Mouse (Mus musculus) hindbrain, embryonic 14.5 days (tissue): ENCODE results near the gene Robo1. TPM values are rescaled to one million over a fixed set of nuclear protein-coding genes. Genes with fewer than 3 reads are reported as not detected.

Experiments
- ATAC-seq: fragments of 200-750 bp; cut with Nextera tagmentation; 2 replicates; pipeline ENCODE4 v1.8.0; 2017; ENCODE audit warnings: moderate number of reproducible peaks, mild to moderate bottlenecking, moderate TSS enrichment, moderate library complexity; ENCODE audit not compliant: low FRiP score
- DNase-seq: peaks from one replicate; pipeline ENCODE4 v3.0.0-alpha.2; 2015; ENCODE audit warnings: low spot score
- H3K27ac ChIP-seq: fragments of 300-500 bp; sonication (generic); 2 replicates; pipeline ENCODE4 v1.5.1; 2014; ENCODE audit warnings: mild to moderate bottlenecking, moderate library complexity
- H3K27me3 ChIP-seq: fragments of 300-500 bp; sonication (generic); 2 replicates; pipeline ENCODE4 v1.6.1; 2014; ENCODE audit warnings: mild to moderate bottlenecking, low read length, mixed read lengths; ENCODE audit not compliant: control insufficient read depth, insufficient read depth
- H3K36me3 ChIP-seq: fragments of 300-500 bp; sonication (generic); replicated peaks from 2 replicates; pipeline ENCODE4 v1.6.1; 2014; ENCODE audit not compliant: control insufficient read depth, insufficient read depth
- H3K4me1 ChIP-seq: fragments of 300-500 bp; sonication (generic); replicated peaks from 2 replicates; pipeline ENCODE4 v1.6.1; 2014; ENCODE audit warnings: antibody characterized with exemption, low read length, mixed read lengths; ENCODE audit not compliant: control insufficient read depth, insufficient read depth
- H3K4me2 ChIP-seq: fragments of 300-500 bp; sonication (generic); replicated peaks from 2 replicates; pipeline ENCODE4 v1.6.1; 2014; ENCODE audit warnings: mild to moderate bottlenecking, moderate library complexity
- H3K4me3 ChIP-seq: fragments of 300-500 bp; sonication (generic); replicated peaks from 2 replicates; pipeline ENCODE4 v1.5.1; 2014; ENCODE audit warnings: mild to moderate bottlenecking, low read length
- H3K9ac ChIP-seq: fragments of 300-500 bp; sonication (generic); 2 replicates; pipeline ENCODE4 v1.6.1; 2014
- H3K9me3 ChIP-seq: fragments of 300-500 bp; sonication (generic); 2 replicates; pipeline ENCODE4 v1.6.1; 2016; ENCODE audit warnings: low read length; ENCODE audit not compliant: control insufficient read depth
- whole genome bisulfite sequencing: fragments of 180-500 bp; shearing (Covaris S2); extraction: QIAGEN DNeasy Blood & Tissue Kit; methylation state at CpG from one replicate; pipeline ENCODE4 v1.1.7; 2014; 5-methylcytosine and 5-hydroxymethylcytosine counted together
- polyA plus RNA-seq: library from polyadenylated mRNA; unstranded; fragments of >200 nt; fragmentation: Nextera tagmentation; extraction: Ambion mirVana; gene quantifications from 2 replicates; pipeline ENCODE4 v1.2.1, GENCODE M21; 2014

Robo1 gene
- polyA plus RNA-seq, 1 experiment from 2014 or later, result 47.5 TPM

DNA sequence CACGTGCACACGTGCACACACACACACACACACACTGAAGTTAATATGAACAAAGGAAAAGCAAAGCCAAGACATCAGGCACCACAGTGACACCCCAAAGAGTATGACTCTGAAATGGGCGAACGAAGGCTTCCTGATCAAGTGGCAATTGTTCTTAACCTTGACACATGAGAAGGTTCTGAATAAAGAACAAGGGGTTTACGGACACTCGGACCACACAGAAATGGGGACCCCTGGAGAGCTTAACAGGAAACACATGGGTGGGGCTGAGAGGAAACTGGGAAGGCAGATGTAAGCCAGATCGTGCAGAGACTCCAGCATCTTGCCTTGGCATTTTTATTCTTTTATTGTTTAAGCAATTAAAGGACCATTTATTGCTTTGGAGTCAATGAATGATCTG, 703.2 kb downstream of the Robo1 start:
- 0 out of 2 replicates have a peak, but pooled peaks cover 4% of the 10 kb centered on the region for H3K4me1 ChIP-seq
- no peak overlapping the region for H3K9ac ChIP-seq
- no peak overlapping the region; the same call in 1 of the 2 replicates for H3K27ac ChIP-seq
- DNase-seq (no peak), ATAC-seq (no peak)
- H3K36me3 ChIP-seq, result peaks cover 16% of the 10 kb centered on the region
- no peak overlapping the region for H3K4me2 ChIP-seq
- H3K27me3 ChIP-seq, result no peaks in the 10 kb centered on the region
- WGBS, result 72% methylated on average over 7 of the region's 7 CpGs
- H3K9me3 ChIP-seq, result no peaks in the 10 kb centered on the region
- no peak overlapping the region for H3K4me3 ChIP-seq

DNA sequence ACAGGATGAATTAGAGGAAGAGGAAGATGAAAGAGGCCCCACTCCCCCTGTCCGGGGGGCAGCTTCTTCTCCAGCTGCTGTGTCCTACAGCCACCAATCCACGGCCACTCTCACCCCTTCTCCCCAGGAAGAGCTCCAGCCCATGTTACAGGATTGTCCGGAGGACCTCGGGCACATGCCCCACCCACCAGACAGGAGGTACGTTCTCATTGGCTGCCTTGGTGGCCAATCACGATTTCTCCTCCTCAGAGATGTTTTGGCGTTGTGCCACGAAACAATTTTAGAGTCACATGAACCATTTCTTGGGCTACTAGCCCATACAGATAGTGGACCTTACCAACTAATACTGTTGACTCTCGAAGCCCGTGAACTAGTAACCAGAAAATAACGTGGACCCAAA, 704.8 kb downstream of the Robo1 start:
- 98% methylated on average over 11 of the region's 11 CpGs for WGBS
- peaks cover 16% of the 10 kb centered on the region for H3K36me3 ChIP-seq

DNA sequence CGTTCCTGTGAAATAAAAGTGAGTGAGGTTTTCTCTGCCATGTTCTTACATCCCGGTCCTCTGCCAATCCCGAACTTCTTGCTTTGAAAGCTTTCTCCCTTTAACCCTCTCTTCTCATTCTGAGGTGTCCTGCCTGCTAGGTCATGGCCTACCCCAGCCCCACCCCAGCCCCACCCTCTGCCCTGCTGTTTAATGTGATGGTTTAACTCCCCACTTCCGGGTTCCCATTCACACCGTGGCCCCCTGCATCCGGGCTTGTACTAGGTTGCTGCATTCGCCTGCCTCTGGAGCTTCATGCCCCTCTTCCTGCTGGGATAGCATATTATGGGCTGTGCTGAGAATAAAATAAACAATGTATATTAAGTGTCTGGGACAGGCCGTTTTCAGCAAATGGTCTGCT, 706.4 kb downstream of the Robo1 start:
- no peak for ATAC-seq

More for the DNA sequence above, 704.8 kb downstream of the Robo1 start:
- no peaks in the 10 kb centered on the region for H3K9me3 ChIP-seq
- no peaks in the 10 kb centered on the region for H3K4me1 ChIP-seq
- DNase-seq, result no peak
- H3K4me2 ChIP-seq, result no peak overlapping the region
- no peaks in the 10 kb centered on the region for H3K27me3 ChIP-seq
- H3K4me3 ChIP-seq, result no peak overlapping the region
- no peak overlapping the region for H3K9ac ChIP-seq
- H3K27ac ChIP-seq, result no peak overlapping the region
- no peak for ATAC-seq

DNA sequence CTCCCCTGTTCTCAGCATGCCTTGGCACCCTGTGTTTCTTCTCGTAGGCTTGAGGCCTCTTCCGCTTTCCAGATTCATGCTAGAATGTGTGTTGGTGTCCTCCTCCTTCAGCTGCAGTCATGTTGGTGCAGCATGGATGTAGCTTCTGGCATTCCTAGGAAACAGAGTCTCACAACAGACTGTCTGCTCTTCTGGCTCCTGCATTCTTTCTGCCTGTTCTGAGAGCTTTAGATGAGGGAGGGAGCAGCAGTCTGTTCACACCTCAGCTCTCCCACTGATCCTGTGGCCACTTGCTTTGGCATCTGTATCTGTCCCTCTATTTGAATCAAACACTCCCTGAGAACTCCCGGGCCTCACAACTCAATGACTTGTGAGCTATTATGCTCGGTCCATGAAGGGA, 707.9 kb downstream of the Robo1 start:
- 82% methylated on average over 4 of the region's 4 CpGs for WGBS

More for the DNA sequence above, 706.4 kb downstream of the Robo1 start:
- Histone ChIP-seq H3K27ac (no peak overlapping the region), H3K4me1 (no peaks in the 10 kb centered on the region), H3K36me3 (peaks cover 15% of the 10 kb centered on the region), H3K27me3 (no peaks in the 10 kb centered on the region), H3K9ac (no peak overlapping the region), H3K4me2 (no peak overlapping the region), H3K4me3 (no peak overlapping the region), H3K9me3 (no peaks in the 10 kb centered on the region)
- 69% methylated on average over 8 of the region's 8 CpGs for WGBS
- DNase-seq, result no peak

DNA sequence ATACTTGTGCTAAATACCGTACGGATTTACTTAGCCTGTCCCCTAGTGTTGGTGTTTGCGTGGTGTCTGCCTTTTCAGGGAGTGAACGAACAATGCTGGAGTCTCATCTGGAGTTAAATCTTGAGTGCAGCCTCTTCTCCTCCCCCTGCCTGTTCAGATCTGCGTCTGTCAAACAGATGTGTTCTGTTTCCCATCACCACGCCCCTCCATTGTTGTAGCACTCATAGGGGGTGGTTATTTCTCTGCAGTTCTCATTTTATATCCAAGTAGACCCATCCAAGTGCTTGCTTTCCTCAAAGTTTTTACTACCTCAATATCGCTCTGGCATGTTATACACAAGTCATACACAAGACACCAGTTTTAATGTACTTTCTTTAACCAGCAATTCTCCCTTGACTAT, 708.7 kb downstream of the Robo1 start:
- H3K27me3 ChIP-seq, result no peaks in the 10 kb centered on the region
- no peak for DNase-seq
- no peak overlapping the region for H3K9ac ChIP-seq
- no peaks in the 10 kb centered on the region for H3K4me1 ChIP-seq
- no peak overlapping the region for H3K27ac ChIP-seq
- no peaks in the 10 kb centered on the region; the same call in 1 of the 2 replicates for H3K36me3 ChIP-seq
- no peaks in the 10 kb centered on the region for H3K9me3 ChIP-seq
- no peak for ATAC-seq
- H3K4me2 ChIP-seq, result no peak overlapping the region
- 70% methylated on average over 7 of the region's 7 CpGs for WGBS
- H3K4me3 ChIP-seq, result no peak overlapping the region

More for the DNA sequence above, 707.9 kb downstream of the Robo1 start:
- Histone ChIP-seq H3K27ac (no peak overlapping the region), H3K4me3 (no peak overlapping the region), H3K9ac (no peak overlapping the region), H3K9me3 (no peaks in the 10 kb centered on the region), H3K36me3 (peaks cover 3% of the 10 kb centered on the region), H3K4me1 (no peaks in the 10 kb centered on the region), H3K27me3 (no peaks in the 10 kb centered on the region), H3K4me2 (no peak overlapping the region)
- DNase-seq, result no peak
- no peak for ATAC-seq

DNA sequence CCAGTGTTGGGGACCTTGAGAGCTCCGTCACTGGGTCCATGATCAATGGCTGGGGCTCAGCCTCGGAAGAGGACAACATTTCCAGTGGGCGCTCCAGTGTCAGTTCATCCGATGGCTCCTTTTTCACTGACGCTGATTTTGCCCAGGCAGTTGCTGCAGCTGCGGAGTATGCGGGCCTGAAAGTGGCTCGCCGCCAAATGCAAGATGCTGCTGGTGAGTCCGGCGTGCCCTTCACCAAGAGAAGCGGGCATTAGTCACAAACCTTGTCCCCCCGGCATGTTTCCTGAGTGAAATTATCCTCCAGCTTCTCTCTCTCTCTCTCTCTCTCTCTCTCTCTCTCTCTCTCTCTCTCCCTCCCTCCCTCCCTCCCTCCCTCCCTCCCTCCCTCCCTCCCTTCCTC, 716.2 kb downstream of the Robo1 start:
- H3K4me3 ChIP-seq, result no peak overlapping the region
- H3K27me3 ChIP-seq, result no peaks in the 10 kb centered on the region
- DNase-seq (no peak), ATAC-seq (no peak)
- no peak overlapping the region for H3K4me2 ChIP-seq
- H3K27ac ChIP-seq, result no peak overlapping the region
- no peak overlapping the region for H3K9ac ChIP-seq
- peaks cover 7% of the 10 kb centered on the region; the same call in 1 of the 2 replicates for H3K36me3 ChIP-seq
- H3K4me1 ChIP-seq, result peaks cover 9% of the 10 kb centered on the region; the same call in 1 of the 2 replicates
- WGBS, result 89% methylated on average over 13 of the region's 13 CpGs
- no peaks in the 10 kb centered on the region for H3K9me3 ChIP-seq

DNA sequence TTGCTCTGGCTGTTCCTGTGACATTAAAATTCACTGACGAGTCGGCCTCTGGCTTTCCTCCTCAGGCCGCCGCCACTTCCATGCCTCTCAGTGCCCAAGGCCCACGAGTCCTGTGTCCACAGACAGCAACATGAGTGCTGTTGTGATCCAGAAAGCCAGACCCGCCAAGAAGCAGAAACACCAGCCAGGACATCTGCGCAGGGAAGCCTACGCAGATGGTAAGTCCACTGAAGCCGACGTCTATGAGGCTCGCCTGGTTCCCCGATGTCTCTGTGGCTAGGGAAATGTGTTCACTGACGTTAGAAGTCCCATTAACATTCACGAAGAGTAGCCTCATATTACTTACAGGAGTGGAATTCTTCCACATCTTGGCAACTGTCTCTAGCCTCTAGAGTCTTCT, 719.6 kb downstream of the Robo1 start:
- Histone ChIP-seq H3K27ac (no peak overlapping the region), H3K4me2 (no peak overlapping the region), H3K4me3 (no peak overlapping the region), H3K36me3 (peaks cover 7% of the 10 kb centered on the region), H3K27me3 (no peaks in the 10 kb centered on the region), H3K9me3 (no peaks in the 10 kb centered on the region), H3K4me1 (peaks cover 9% of the 10 kb centered on the region; the same call in 1 of the 2 replicates), H3K9ac (no peak overlapping the region)
- WGBS, result 72% methylated on average over 14 of the region's 14 CpGs
- no peak for ATAC-seq
- no peak for DNase-seq

DNA sequence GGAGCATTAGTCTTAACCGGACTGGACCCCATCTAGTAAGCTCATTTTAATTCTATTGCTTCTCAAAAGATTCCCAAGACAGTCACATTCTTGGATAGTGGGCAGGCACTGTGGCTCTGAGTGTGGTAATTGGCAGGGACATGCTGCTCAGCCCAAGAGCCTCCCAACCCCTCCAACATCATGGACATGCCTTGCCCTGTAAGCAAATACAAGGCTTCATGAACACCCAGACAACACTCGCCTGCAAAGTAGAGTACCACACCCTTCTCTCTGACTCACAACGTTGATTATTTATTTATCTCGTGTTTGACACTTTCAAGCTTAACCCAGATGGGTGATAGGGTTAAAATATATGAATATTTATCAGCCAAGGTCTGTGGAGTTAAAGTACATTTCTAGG, 722.9 kb downstream of the Robo1 start:
- no peak for DNase-seq
- no peaks in the 10 kb centered on the region for H3K9me3 ChIP-seq
- ATAC-seq, result no peak
- H3K27ac ChIP-seq, result no peak overlapping the region
- no peak overlapping the region for H3K4me2 ChIP-seq
- peaks cover 9% of the 10 kb centered on the region; the same call in 1 of the 2 replicates for H3K4me1 ChIP-seq
- H3K36me3 ChIP-seq, result peaks cover 4% of the 10 kb centered on the region; the same call in 1 of the 2 replicates
- 72% methylated on average over 4 of the region's 4 CpGs for WGBS
- no peaks in the 10 kb centered on the region for H3K27me3 ChIP-seq
- no peak overlapping the region for H3K9ac ChIP-seq
- H3K4me3 ChIP-seq, result no peak overlapping the region

DNA sequence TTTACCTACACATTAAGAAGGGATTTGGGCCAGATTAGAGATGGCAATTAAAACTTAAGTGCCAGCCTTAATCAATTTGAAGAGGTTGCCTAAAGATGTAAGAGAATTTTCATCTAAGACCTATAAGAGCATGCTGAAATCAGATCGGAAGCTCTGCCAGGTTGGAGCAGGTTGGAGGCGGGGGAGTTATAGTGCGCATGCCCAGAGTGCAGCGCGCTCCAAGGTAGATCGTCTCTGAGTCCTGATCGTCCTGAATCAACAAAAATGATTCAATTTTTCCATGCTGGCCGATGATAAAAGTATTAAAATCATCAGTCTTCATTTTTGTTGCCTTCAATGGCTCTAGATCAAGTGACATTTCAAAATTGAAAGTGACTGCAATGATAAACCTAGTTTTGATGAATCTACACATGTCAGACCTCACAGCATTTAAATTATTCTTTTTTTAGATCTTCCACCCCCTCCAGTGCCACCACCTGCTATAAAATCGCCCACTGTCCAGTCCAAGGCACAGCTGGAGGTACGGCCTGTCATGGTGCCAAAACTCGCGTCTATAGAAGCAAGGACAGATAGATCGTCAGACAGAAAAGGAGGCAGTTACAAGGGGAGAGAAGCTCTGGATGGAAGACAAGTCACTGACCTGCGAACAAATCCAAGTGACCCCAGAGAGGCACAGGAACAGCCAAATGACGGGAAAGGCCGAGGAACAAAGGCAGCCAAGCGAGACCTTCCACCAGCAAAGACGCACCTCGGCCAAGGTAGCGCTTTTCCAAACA, 727.3 kb downstream of the Robo1 start:
- H3K4me2 ChIP-seq, result 0 out of 2 replicates have a peak overlapping the region, but pooled peaks have one; percentile 12
- no peaks in the 10 kb centered on the region for H3K9me3 ChIP-seq
- peaks cover 11% of the 10 kb centered on the region for H3K36me3 ChIP-seq
- WGBS, result 68% methylated on average over 20 of the region's 20 CpGs
- ATAC-seq, result no peak
- no peaks in the 10 kb centered on the region for H3K27me3 ChIP-seq
- DNase-seq, result no peak
- H3K27ac ChIP-seq, result no peak overlapping the region
- H3K4me3 ChIP-seq, result no peak overlapping the region
- H3K4me1 ChIP-seq, result no peaks in the 10 kb centered on the region
- H3K9ac ChIP-seq, result no peak overlapping the region
